Mouse (Mus musculus) heart, embryonic 11.5 days (tissue): ENCODE measurements around the gene Ap3m1. TPM values are rescaled to one million over a fixed set of nuclear protein-coding genes. Genes with fewer than 3 reads are reported as not detected.

Source experiments
- ATAC-seq: fragments of 200-750 bp; cut with Nextera tagmentation; replicated peaks from 2 replicates; pipeline ENCODE4 v1.8.0; 2017; ENCODE audit warnings: moderate library complexity; ENCODE audit not compliant: insufficient number of reproducible peaks, low FRiP score, low TSS enrichment
- H3K27ac ChIP-seq: fragments of 300-500 bp; sonication (generic); 2 replicates; pipeline ENCODE4 v1.5.1; 2014; ENCODE audit warnings: mild to moderate bottlenecking, low read depth, low read length
- H3K27me3 ChIP-seq: fragments of 300-500 bp; sonication (generic); 2 replicates; pipeline ENCODE4 v1.6.1; 2014; ENCODE audit warnings: mild to moderate bottlenecking, low read length, mixed read lengths; ENCODE audit not compliant: control insufficient read depth, insufficient read depth
- H3K36me3 ChIP-seq: fragments of 300-500 bp; sonication (generic); 2 replicates; pipeline ENCODE4 v1.6.1; 2014; ENCODE audit warnings: mild to moderate bottlenecking, low read length, moderate library complexity, mixed read lengths; ENCODE audit not compliant: control insufficient read depth, insufficient read depth
- H3K4me1 ChIP-seq: fragments of 300-500 bp; sonication (generic); 2 replicates; pipeline ENCODE4 v1.6.1; 2014; ENCODE audit warnings: low read length; ENCODE audit not compliant: control insufficient read depth, insufficient read depth
- H3K4me2 ChIP-seq: fragments of 300-500 bp; sonication (generic); 2 replicates; pipeline ENCODE4 v1.6.1; 2014; ENCODE audit warnings: mild to moderate bottlenecking, moderate library complexity
- H3K4me3 ChIP-seq: fragments of 300-500 bp; sonication (generic); 2 replicates; pipeline ENCODE4 v1.5.1; 2014; ENCODE audit warnings: low read depth, low read length
- H3K9ac ChIP-seq: fragments of 300-500 bp; sonication (generic); 2 replicates; pipeline ENCODE4 v1.6.1; 2014; ENCODE audit warnings: mild to moderate bottlenecking, low read depth, low read length, moderate library complexity
- H3K9me3 ChIP-seq: fragments of 300-500 bp; sonication (generic); replicated peaks from 2 replicates; pipeline ENCODE4 v1.6.1; 2016; ENCODE audit warnings: low read length; ENCODE audit not compliant: control insufficient read depth
- WGBS: fragments of 180-500 bp; shearing (Covaris S2); extraction: QIAGEN DNeasy Blood & Tissue Kit; methylation state at CpG from one replicate; pipeline ENCODE4 v1.1.7; 2014; ENCODE audit not compliant: insufficient replicate concordance; 5-methylcytosine and 5-hydroxymethylcytosine counted together
- polyA plus RNA-seq: library from polyadenylated mRNA; unstranded; fragments of >200 nt; fragmentation: Nextera tagmentation; extraction: Ambion mirVana; gene quantifications from 2 replicates; pipeline ENCODE4 v1.2.1, GENCODE M21; 2014

The Ap3m1 gene
- polyA plus RNA-seq, 1 experiment from 2014 or later: 84.6 TPM

- no peak overlapping the region for H3K4me3 ChIP-seq
- H3K27me3 ChIP-seq: no peaks in the 10 kb centered on the region
- ATAC-seq: no peak
- WGBS: 62% methylated on average over 5 of the region's 5 CpGs
- no peak overlapping the region for H3K4me2 ChIP-seq
- H3K4me1 ChIP-seq: peaks cover 18% of the 10 kb centered on the region
- no peak overlapping the region for H3K27ac ChIP-seq
- H3K9me3 ChIP-seq: no peaks in the 10 kb centered on the region
- H3K9ac ChIP-seq: no peak overlapping the region
- H3K36me3 ChIP-seq: no peaks in the 10 kb centered on the region
Measured at GRCm38 (mm10) chr14:21062766-21063513, 10.6 kb upstream of the Ap3m1 start.

- H3K4me1 ChIP-seq: peaks cover 7% of the 10 kb centered on the region; the same call in 1 of the 2 replicates
- H3K4me3 ChIP-seq: no peak overlapping the region
- H3K9me3 ChIP-seq: no peaks in the 10 kb centered on the region
- no peaks in the 10 kb centered on the region; the same call in 1 of the 2 replicates for H3K36me3 ChIP-seq
- 84% methylated on average over 2 of the region's 2 CpGs for WGBS
- H3K27me3 ChIP-seq: no peaks in the 10 kb centered on the region
- H3K4me2 ChIP-seq: no peak overlapping the region
- no peak for ATAC-seq
- no peak overlapping the region for H3K9ac ChIP-seq
- no peak overlapping the region for H3K27ac ChIP-seq
Measured at GRCm38 (mm10) chr14:21058972-21059371, 6.7 kb upstream of the Ap3m1 start.

- peaks cover 12% of the 10 kb centered on the region; the same call in 1 of the 2 replicates for H3K4me1 ChIP-seq
- ATAC-seq: no peak
- H3K4me2 ChIP-seq: peak overlapping the region; percentile 93
- peak overlapping the region; percentile 86 for H3K4me3 ChIP-seq
- H3K9me3 ChIP-seq: no peaks in the 10 kb centered on the region
- no peak overlapping the region; the same call in 1 of the 2 replicates for H3K27ac ChIP-seq
- H3K36me3 ChIP-seq: no peaks in the 10 kb centered on the region; the same call in 1 of the 2 replicates
- 44% methylated on average over 7 of the region's 7 CpGs for WGBS
- H3K9ac ChIP-seq: no peak overlapping the region
- no peaks in the 10 kb centered on the region for H3K27me3 ChIP-seq
Measured at GRCm38 (mm10) chr14:21053586-21053985, 1.3 kb upstream of the Ap3m1 start.

- H3K27ac ChIP-seq: peak overlapping the region; percentile 93
- WGBS: 5% methylated on average over 8 of the region's 8 CpGs
- peak overlapping the region; percentile 93 for H3K4me2 ChIP-seq
- H3K4me3 ChIP-seq: peak overlapping the region; percentile 86
- peaks cover 12% of the 10 kb centered on the region; the same call in 1 of the 2 replicates for H3K4me1 ChIP-seq
- H3K9ac ChIP-seq: peak overlapping the region; percentile 89
- no peaks in the 10 kb centered on the region for H3K27me3 ChIP-seq
- no peaks in the 10 kb centered on the region for H3K9me3 ChIP-seq
- no peak for ATAC-seq
- H3K36me3 ChIP-seq: no peaks in the 10 kb centered on the region; the same call in 1 of the 2 replicates
Measured at GRCm38 (mm10) chr14:21053151-21053550, 843 bp upstream of the Ap3m1 start.

GRCm38 (mm10) chr14:21052781-21053130 lies 448 bp upstream of the Ap3m1 start:
- Histone ChIP-seq H3K27me3 (no peaks in the 10 kb centered on the region), H3K36me3 (no peaks in the 10 kb centered on the region; the same call in 1 of the 2 replicates), H3K27ac (peak overlapping the region; percentile 93), H3K9ac (peak overlapping the region; percentile 89), H3K4me2 (peak overlapping the region; percentile 93), H3K4me1 (peaks cover 12% of the 10 kb centered on the region; the same call in 1 of the 2 replicates), H3K9me3 (no peaks in the 10 kb centered on the region), H3K4me3 (peak overlapping the region; percentile 86)
- WGBS: 0% methylated on average over 25 of the region's 25 CpGs
- ATAC-seq: peak; percentile 74

GRCm38 (mm10) chr14:21051380-21052111 lies 762 bp downstream of the Ap3m1 start:
- peak; percentile 2 for ATAC-seq
- H3K4me1 ChIP-seq: peaks cover 15% of the 10 kb centered on the region
- H3K27me3 ChIP-seq: no peaks in the 10 kb centered on the region
- WGBS: 8% methylated on average over 28 of the region's 28 CpGs
- no peaks in the 10 kb centered on the region for H3K9me3 ChIP-seq
- H3K4me2 ChIP-seq: peak overlapping the region; percentile 93
- H3K27ac ChIP-seq: peak overlapping the region; percentile 93
- peak overlapping the region; percentile 89 for H3K9ac ChIP-seq
- no peaks in the 10 kb centered on the region; the same call in 1 of the 2 replicates for H3K36me3 ChIP-seq
- H3K4me3 ChIP-seq: peak overlapping the region; percentile 86

GRCm38 (mm10) chr14:21050734-21051133 lies 1.6 kb downstream of the Ap3m1 start:
- peaks cover 15% of the 10 kb centered on the region for H3K4me1 ChIP-seq
- H3K4me2 ChIP-seq: peak overlapping the region; percentile 93; the same call in 1 of the 2 replicates
- H3K9ac ChIP-seq: no peak overlapping the region
- H3K9me3 ChIP-seq: no peaks in the 10 kb centered on the region
- WGBS: 66% methylated on average over 3 of the region's 3 CpGs
- H3K4me3 ChIP-seq: 0 out of 2 replicates have a peak overlapping the region, but pooled peaks have one; percentile 86
- no peak overlapping the region for H3K27ac ChIP-seq
- ATAC-seq: no peak
- no peaks in the 10 kb centered on the region for H3K27me3 ChIP-seq
- no peaks in the 10 kb centered on the region; the same call in 1 of the 2 replicates for H3K36me3 ChIP-seq

DNA sequence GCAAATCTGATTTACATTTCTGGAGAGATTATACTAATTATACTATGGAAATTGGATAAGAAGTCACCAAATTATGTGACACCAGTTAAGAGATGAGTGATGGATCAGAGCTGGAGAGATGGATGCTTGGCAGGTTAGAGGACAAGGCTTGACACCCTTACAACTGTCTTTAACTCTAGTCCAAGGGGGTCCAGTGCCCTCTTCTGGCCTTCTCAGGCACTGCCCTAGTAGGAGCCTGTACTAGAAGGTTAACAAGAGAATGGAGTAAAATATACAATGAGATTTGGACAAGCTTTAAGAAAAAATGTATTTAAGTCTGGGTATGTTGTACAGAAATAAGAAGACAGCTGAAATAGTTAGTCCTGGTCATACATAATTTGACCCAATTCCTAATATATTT lies 3.4 kb downstream of the Ap3m1 start:
- no peak overlapping the region for H3K4me2 ChIP-seq
- no peaks in the 10 kb centered on the region for H3K27me3 ChIP-seq
- no peak overlapping the region for H3K9ac ChIP-seq
- H3K9me3 ChIP-seq: no peaks in the 10 kb centered on the region
- no peak overlapping the region for H3K4me3 ChIP-seq
- no peaks in the 10 kb centered on the region; the same call in 1 of the 2 replicates for H3K36me3 ChIP-seq
- H3K4me1 ChIP-seq: peaks cover 15% of the 10 kb centered on the region
- no peak overlapping the region for H3K27ac ChIP-seq
- ATAC-seq: no peak
